Mouse (Mus musculus) kidney, adult 2 months (tissue): ENCODE measurements around the gene Eps15.

Source experiments
- CTCF ChIP-seq: fragments of 200-500 bp; conservative IDR thresholded peaks from 2 replicates; pipeline ENCODE4 v1.5.1; 2011; ENCODE audit warnings: low read depth, mild to moderate bottlenecking, control low read depth, low read length, moderate library complexity, mixed read lengths; ENCODE audit not compliant: insufficient read depth, insufficient read length
- POLR2A ChIP-seq: fragments of 200-500 bp; IDR thresholded peaks from one replicate; pipeline ENCODE4 v1.6.1; 2011; ENCODE audit warnings: low read depth, low read length, control low read depth

DNA sequence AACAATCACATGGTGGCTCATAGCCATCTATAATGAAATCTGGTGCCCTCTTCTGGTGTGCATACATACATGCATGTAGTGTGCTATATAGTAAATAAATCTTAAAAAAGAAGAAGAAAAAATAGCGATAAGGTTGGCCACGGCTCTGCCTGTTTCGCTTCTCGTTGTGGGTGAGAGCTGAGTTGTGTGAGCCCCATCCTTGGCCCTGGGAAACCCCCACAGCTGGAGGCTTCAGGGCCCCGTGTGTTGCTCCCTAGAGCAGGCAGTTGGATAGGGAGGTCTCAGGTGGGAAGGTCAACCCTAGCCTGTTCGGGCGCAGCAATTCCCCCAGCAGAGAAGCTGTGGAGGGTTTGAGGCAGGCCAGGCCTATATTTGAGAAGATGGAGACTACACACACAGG, 150.2 kb downstream of the Eps15 start:
- TF ChIP-seq POLR2A = no peak
- TF ChIP-seq CTCF = no peak
